Mouse (Mus musculus) neural tube, embryonic 11.5 days (tissue): ENCODE results near the gene Cd59b. TPM values are rescaled to one million over a fixed set of nuclear protein-coding genes. Genes with fewer than 3 reads are reported as not detected.
"Not testable (repeated sequence)": the region's sequence is repeated elsewhere in the genome, so short reads cannot be mapped to it uniquely, and the experiment has no call there.

Experiments
- ATAC-seq: fragments of 200-750 bp; cut with Nextera tagmentation; 2 replicates; pipeline ENCODE4 v1.8.0; 2017; ENCODE audit warnings: moderate number of reproducible peaks, mild to moderate bottlenecking, moderate TSS enrichment, moderate library complexity; ENCODE audit not compliant: insufficient read depth, low FRiP score, low TSS enrichment
- DNase-seq: peaks from one replicate; pipeline ENCODE4 v3.0.0-alpha.2; 2015; ENCODE audit warnings: low spot score
- H3K27ac ChIP-seq: fragments of 300-500 bp; sonication (generic); 2 replicates; pipeline ENCODE4 v1.5.1; 2014; ENCODE audit warnings: low read depth, mild to moderate bottlenecking, low read length
- H3K27me3 ChIP-seq: fragments of 300-500 bp; sonication (generic); 2 replicates; pipeline ENCODE4 v1.6.1; 2014; ENCODE audit warnings: mild to moderate bottlenecking, low read length, mixed read lengths; ENCODE audit not compliant: control insufficient read depth, insufficient read depth
- H3K36me3 ChIP-seq: fragments of 300-500 bp; sonication (generic); 2 replicates; pipeline ENCODE4 v1.6.1; 2014; ENCODE audit warnings: mild to moderate bottlenecking, low read length, moderate library complexity, mixed read lengths; ENCODE audit not compliant: control insufficient read depth, insufficient read depth
- H3K4me1 ChIP-seq: fragments of 300-500 bp; sonication (generic); 2 replicates; pipeline ENCODE4 v1.6.1; 2014; ENCODE audit warnings: low read length, mixed read lengths; ENCODE audit not compliant: control insufficient read depth, insufficient read depth
- H3K4me2 ChIP-seq: fragments of 300-500 bp; sonication (generic); 2 replicates; pipeline ENCODE4 v1.6.1; 2014; ENCODE audit warnings: low read depth, mild to moderate bottlenecking, moderate library complexity
- H3K4me3 ChIP-seq: fragments of 300-500 bp; sonication (generic); 2 replicates; pipeline ENCODE4 v1.5.1; 2014; ENCODE audit warnings: low read depth, low read length
- H3K9ac ChIP-seq: fragments of 300-500 bp; sonication (generic); 2 replicates; pipeline ENCODE4 v1.6.1; 2014; ENCODE audit warnings: mild to moderate bottlenecking, low read length
- H3K9me3 ChIP-seq: fragments of 300-500 bp; sonication (generic); 2 replicates; pipeline ENCODE4 v1.6.1; 2016; ENCODE audit warnings: low read length; ENCODE audit not compliant: control insufficient read depth
- WGBS: fragments of 180-500 bp; shearing (Covaris S2); extraction: QIAGEN DNeasy Blood & Tissue Kit; methylation state at CpG from one replicate; pipeline ENCODE4 v1.1.7; 2014; 5-methylcytosine and 5-hydroxymethylcytosine counted together
- polyA plus RNA-seq: library from polyadenylated mRNA; unstranded; fragments of >200 nt; fragmentation: Nextera tagmentation; extraction: Ambion mirVana; gene quantifications from 2 replicates; pipeline ENCODE4 v1.2.1, GENCODE M21; 2014

Cd59b gene
- polyA plus RNA-seq, 1 experiment from 2014 or later: 4.8 TPM

GRCm38 (mm10) chr2:104081436-104082050 lies 11.9 kb downstream of the Cd59b start:
- not testable (repeated sequence) for H3K4me3 ChIP-seq, H3K27ac ChIP-seq, ATAC-seq, DNase-seq, H3K9me3 ChIP-seq, H3K27me3 ChIP-seq, H3K4me1 ChIP-seq, H3K36me3 ChIP-seq, H3K9ac ChIP-seq, H3K4me2 ChIP-seq
- WGBS: no CpG with 5 or more reads among the region's 1 CpGs

- Histone ChIP-seq H3K4me3 (no peak overlapping the region), H3K4me2 (no peak overlapping the region), H3K4me1 (no peaks in the 10 kb centered on the region), H3K27ac (no peak overlapping the region), H3K27me3 (no peaks in the 10 kb centered on the region), H3K9me3 (no peaks in the 10 kb centered on the region), H3K36me3 (no peaks in the 10 kb centered on the region), H3K9ac (no peak overlapping the region)
- no peak for ATAC-seq
- no peak for DNase-seq
Measured at GRCm38 (mm10) chr2:104082474-104082873, 12.8 kb downstream of the Cd59b start.

- not testable (repeated sequence) for ATAC-seq, H3K4me2 ChIP-seq, H3K9ac ChIP-seq, H3K27ac ChIP-seq, H3K9me3 ChIP-seq, H3K4me1 ChIP-seq, DNase-seq, H3K36me3 ChIP-seq, H3K27me3 ChIP-seq, H3K4me3 ChIP-seq
Measured at GRCm38 (mm10) chr2:104084027-104084426, 14.4 kb downstream of the Cd59b start.

- H3K27ac ChIP-seq, H3K4me3 ChIP-seq: not testable (repeated sequence)
- WGBS: 63% methylated on average over 1 of the region's 1 CpGs
Measured at GRCm38 (mm10) chr2:104087562-104087961, 17.9 kb downstream of the Cd59b start.

GRCm38 (mm10) chr2:104093305-104093704 lies 23.7 kb downstream of the Cd59b start:
- WGBS: 72% methylated on average over 2 of the region's 2 CpGs
- Histone ChIP-seq H3K9ac (no peak overlapping the region), H3K27ac (no peak overlapping the region), H3K4me1 (no peaks in the 10 kb centered on the region), H3K4me2 (no peak overlapping the region), H3K27me3 (no peaks in the 10 kb centered on the region), H3K4me3 (no peak overlapping the region), H3K9me3 (no peaks in the 10 kb centered on the region), H3K36me3 (no peaks in the 10 kb centered on the region)
- DNase-seq (no peak), ATAC-seq (no peak)

More at GRCm38 (mm10) chr2:104087562-104087961, 17.9 kb downstream of the Cd59b start:
- not testable (repeated sequence) for H3K27me3 ChIP-seq, H3K9me3 ChIP-seq, ATAC-seq, H3K9ac ChIP-seq, DNase-seq, H3K36me3 ChIP-seq, H3K4me1 ChIP-seq, H3K4me2 ChIP-seq

GRCm38 (mm10) chr2:104095741-104096213 lies 26.1 kb downstream of the Cd59b start, which contains the start of gene Cd59a:
Gene Cd59a, plus strand, starts transcription at chr2:104095801.
- H3K4me2 ChIP-seq: peak within 1 kb of the TSS; percentile 45
- no peaks in the 10 kb centered on the region for H3K4me1 ChIP-seq
- H3K27me3 ChIP-seq: no peaks in the 10 kb centered on the region
- ATAC-seq (peak; percentile 90), DNase-seq (peak; percentile 83)
- H3K9me3 ChIP-seq: no peaks in the 10 kb centered on the region
- peak within 1 kb of the TSS; percentile 36; the same call in 1 of the 2 replicates for H3K27ac ChIP-seq
- no peaks in the 10 kb centered on the region for H3K36me3 ChIP-seq
- 3% methylated on average over 15 of the region's 15 CpGs for WGBS
- peak within 1 kb of the TSS; percentile 41 for H3K4me3 ChIP-seq
- peak within 1 kb of the TSS; percentile 58 for H3K9ac ChIP-seq

- Histone ChIP-seq H3K27me3 (no peaks in the 10 kb centered on the region), H3K4me1 (no peaks in the 10 kb centered on the region), H3K36me3 (no peaks in the 10 kb centered on the region), H3K9me3 (no peaks in the 10 kb centered on the region), H3K4me2 (peak overlapping the region; percentile 45), H3K4me3 (peak overlapping the region; percentile 41), H3K9ac (peak overlapping the region; percentile 58), H3K27ac (no peak overlapping the region)
- no peak for ATAC-seq
- no peak for DNase-seq
- 48% methylated on average over 10 of the region's 10 CpGs for WGBS
Measured at GRCm38 (mm10) chr2:104096256-104096655, 26.6 kb downstream of the Cd59b start.

- not testable (repeated sequence) for H3K9me3 ChIP-seq, DNase-seq, H3K36me3 ChIP-seq, H3K4me2 ChIP-seq, H3K4me1 ChIP-seq, ATAC-seq, H3K4me3 ChIP-seq, H3K27me3 ChIP-seq, H3K9ac ChIP-seq, H3K27ac ChIP-seq
- WGBS: 57% methylated on average over 1 of the region's 1 CpGs
Measured at GRCm38 (mm10) chr2:104096796-104097195, 27.1 kb downstream of the Cd59b start.

- not testable (repeated sequence) for H3K4me2 ChIP-seq, H3K27ac ChIP-seq, H3K9me3 ChIP-seq, H3K4me1 ChIP-seq, H3K27me3 ChIP-seq, ATAC-seq, H3K9ac ChIP-seq, H3K36me3 ChIP-seq, DNase-seq, H3K4me3 ChIP-seq
- 96% methylated on average over 4 of the region's 4 CpGs for WGBS
Measured at GRCm38 (mm10) chr2:104097396-104097795, 27.7 kb downstream of the Cd59b start.
